Mouse (Mus musculus) C2C12 (cell line): ENCODE measurements around the gene Med25. TPM values are rescaled to one million over a fixed set of nuclear protein-coding genes. Genes with fewer than 3 reads are reported as not detected.
A peak's percentile ranks its signal among the peaks of the same experiment; 100 is the strongest.

Source experiments
- H3K27me3 ChIP-seq: one replicate; pipeline ENCODE4 v1.6.1; 2011; ENCODE audit not compliant: control insufficient read depth, insufficient read depth, insufficient read length
- H3K36me3 ChIP-seq: one replicate; pipeline ENCODE4 v1.6.1; 2011; ENCODE audit not compliant: control insufficient read depth, insufficient read depth
- H3K4me3 ChIP-seq: one replicate; pipeline ENCODE4 v1.5.1; 2011; ENCODE audit warnings: mild to moderate bottlenecking, control low read depth; ENCODE audit not compliant: poor library complexity, insufficient read depth, severe bottlenecking
- H3K79me2 ChIP-seq: one replicate; pipeline ENCODE4 v1.6.1; 2011; ENCODE audit not compliant: control insufficient read depth, insufficient read depth
- H3K79me3 ChIP-seq: one replicate; pipeline ENCODE4 v1.6.1; 2011; ENCODE audit warnings: low read depth, control low read depth
- H3ac ChIP-seq: one replicate; pipeline ENCODE3; 2011; ENCODE audit warnings: low read depth; ENCODE audit not compliant: control insufficient read depth, insufficient read length
- CEBPB ChIP-seq: IDR thresholded peaks from one replicate; pipeline ENCODE4 v1.6.1; 2011; ENCODE audit warnings: low read depth, mild to moderate bottlenecking, control low read depth, moderate library complexity
- CTCF ChIP-seq: IDR thresholded peaks from one replicate; pipeline ENCODE4 v1.5.1; 2011; ENCODE audit not compliant: control insufficient read depth, insufficient read depth, insufficient read length
- FOSL1 ChIP-seq: IDR thresholded peaks from one replicate; pipeline ENCODE4 v1.8.0; 2011; ENCODE audit warnings: mild to moderate bottlenecking, low read length; ENCODE audit not compliant: poor library complexity, insufficient read depth, severe bottlenecking
- MAX ChIP-seq: IDR thresholded peaks from one replicate; pipeline ENCODE4 v1.6.1; 2011; ENCODE audit warnings: mild to moderate bottlenecking, control low read depth
- MYOD1 ChIP-seq: IDR thresholded peaks from one replicate; pipeline ENCODE4 v1.6.1; 2011; ENCODE audit warnings: low read depth; ENCODE audit not compliant: control insufficient read depth, insufficient read length
- MYOG ChIP-seq: IDR thresholded peaks from one replicate; pipeline ENCODE4 v1.6.1; 2011; ENCODE audit not compliant: control insufficient read depth, insufficient read length; ENCODE audit errors: extremely low read depth
- USF1 ChIP-seq: IDR thresholded peaks from one replicate; pipeline ENCODE4 v1.6.1; 2011; ENCODE audit warnings: low read depth, mild to moderate bottlenecking, control low read depth, moderate library complexity
- polyA plus RNA-seq: library from polyadenylated mRNA; unstranded; fragments of >200 nt; fragmentation: generic; extraction: Trizol; gene quantifications from one replicate; pipeline ENCODE4 v1.2.1, GENCODE M21; 2012; ENCODE audit warnings: missing spikeins

Med25 gene
- polyA plus RNA-seq, 1 experiment, result 43.9 TPM

GRCm38 (mm10) chr7:44867802-44868201 is 24.7 kb downstream of the Med25 start:
- peak overlapping the region; percentile 78 for H3K4me3 ChIP-seq
- H3K79me2 ChIP-seq, result peaks cover 52% of the 10 kb centered on the region
- H3K36me3 ChIP-seq, result peaks cover 23% of the 10 kb centered on the region
- H3K79me3 ChIP-seq, result peaks cover 35% of the 10 kb centered on the region
- no peak for TF ChIP-seq MAX
- H3ac ChIP-seq, result peak overlapping the region; percentile 56
- no peaks in the 10 kb centered on the region for H3K27me3 ChIP-seq

- Histone ChIP-seq H3ac (no peak overlapping the region), H3K4me3 (no peak overlapping the region), H3K27me3 (no peaks in the 10 kb centered on the region), H3K79me2 (peaks cover 52% of the 10 kb centered on the region), H3K79me3 (peaks cover 35% of the 10 kb centered on the region), H3K36me3 (peaks cover 25% of the 10 kb centered on the region)
- TF ChIP-seq MYOD1 (no peak), CTCF (no peak), FOSL1 (no peak), MYOG (no peak), MAX (no peak), USF1 (no peak), CEBPB (no peak)
These were observed 25.4 kb downstream of the Med25 start for GRCm38 (mm10) chr7:44867010-44867702.

- H3K36me3 ChIP-seq, result peaks cover 25% of the 10 kb centered on the region
- H3K27me3 ChIP-seq, result no peaks in the 10 kb centered on the region
These were observed 26.1 kb downstream of the Med25 start for GRCm38 (mm10) chr7:44866276-44867009.

GRCm38 (mm10) chr7:44864595-44865542 is 27.6 kb downstream of the Med25 start:
- Histone ChIP-seq H3K4me3 (no peak overlapping the region), H3K79me2 (peaks cover 58% of the 10 kb centered on the region), H3K79me3 (peaks cover 35% of the 10 kb centered on the region), H3K36me3 (peaks cover 25% of the 10 kb centered on the region), H3ac (peak overlapping the region; percentile 12), H3K27me3 (no peaks in the 10 kb centered on the region)
- TF ChIP-seq CEBPB, result no peak
- TF ChIP-seq FOSL1, result no peak
- no peak for TF ChIP-seq MYOG

More at GRCm38 (mm10) chr7:44866276-44867009, 26.1 kb downstream of the Med25 start:
- Histone ChIP-seq H3K79me2 (peaks cover 52% of the 10 kb centered on the region), H3K79me3 (peaks cover 35% of the 10 kb centered on the region), H3K4me3 (no peak overlapping the region), H3ac (no peak overlapping the region)
- no peak for TF ChIP-seq FOSL1
- no peak for TF ChIP-seq MYOD1
- no peak for TF ChIP-seq CEBPB

GRCm38 (mm10) chr7:44863982-44864494 is 28.5 kb downstream of the Med25 start:
- Histone ChIP-seq H3ac (no peak overlapping the region), H3K27me3 (no peaks in the 10 kb centered on the region), H3K4me3 (no peak overlapping the region), H3K79me2 (peaks cover 58% of the 10 kb centered on the region), H3K36me3 (peaks cover 25% of the 10 kb centered on the region), H3K79me3 (peaks cover 35% of the 10 kb centered on the region)
- no peak for TF ChIP-seq CEBPB
- no peak for TF ChIP-seq CTCF
- no peak for TF ChIP-seq FOSL1
- no peak for TF ChIP-seq USF1
- TF ChIP-seq MYOG, result no peak
- TF ChIP-seq MYOD1, result no peak
- no peak for TF ChIP-seq MAX
